Mouse (Mus musculus) embryonic fibroblast, embryonic 13.5 days (primary cell): Measurements from ENCODE around the gene Cyfip1. TPM values are rescaled to one million over a fixed set of nuclear protein-coding genes. Genes with fewer than 3 reads are reported as not detected.

Experiments used
- H3K27ac ChIP-seq: 2 replicates; pipeline ENCODE4 v1.5.1; 2012; ENCODE audit warnings: low read length, control low read depth, inconsistent platforms; ENCODE audit not compliant: insufficient read depth
- H3K4me1 ChIP-seq: 2 replicates; pipeline ENCODE4 v1.6.1; 2011; ENCODE audit warnings: low read length; ENCODE audit not compliant: control insufficient read depth, insufficient read depth
- H3K4me3 ChIP-seq: 2 replicates; pipeline ENCODE4 v1.5.1; 2011; ENCODE audit warnings: mild to moderate bottlenecking, control low read depth, low read length; ENCODE audit not compliant: insufficient read depth
- CTCF ChIP-seq: IDR thresholded peaks from 2 replicates; pipeline ENCODE4 v1.5.1; 2011; ENCODE audit warnings: mild to moderate bottlenecking, control low read depth, low read length, moderate library complexity, borderline replicate concordance; ENCODE audit not compliant: insufficient read depth
- POLR2A ChIP-seq: IDR thresholded peaks from 2 replicates; pipeline ENCODE4 v1.6.1; 2011; ENCODE audit warnings: low read depth, mild to moderate bottlenecking, control low read depth, low read length, moderate library complexity
- polyA plus RNA-seq: library from polyadenylated mRNA; stranded (reverse); fragments of >200 nt; gene quantifications from 2 replicates; pipeline ENCODE4 v1.2.4, GENCODE M21; 2011; ENCODE audit warnings: low read depth; ENCODE audit not compliant: missing spikeins, insufficient read length

The Cyfip1 gene
- polyA plus RNA-seq, 1 experiment = 120 TPM

- H3K4me3 ChIP-seq = no peak overlapping the region
- H3K27ac ChIP-seq = peak overlapping the region; percentile 23; the same call in 1 of the 2 replicates
- H3K4me1 ChIP-seq = peaks cover 29% of the 10 kb centered on the region
- no peak for TF ChIP-seq CTCF
These were observed 17.9 kb downstream of the Cyfip1 start for GRCm38 (mm10) chr7:55859518-55859872.

GRCm38 (mm10) chr7:55859956-55860355, 18.4 kb downstream of the Cyfip1 start:
- Histone ChIP-seq H3K4me3 (no peak overlapping the region), H3K27ac (peak overlapping the region; percentile 23; the same call in 1 of the 2 replicates), H3K4me1 (peaks cover 29% of the 10 kb centered on the region)
- TF ChIP-seq POLR2A (no peak), CTCF (no peak)

- H3K27ac ChIP-seq = peak overlapping the region; percentile 91
- peaks cover 25% of the 10 kb centered on the region for H3K4me1 ChIP-seq
- no peak overlapping the region for H3K4me3 ChIP-seq
- TF ChIP-seq POLR2A (no peak), CTCF (no peak)
These were observed 19.6 kb downstream of the Cyfip1 start for GRCm38 (mm10) chr7:55861175-55861574.

DNA sequence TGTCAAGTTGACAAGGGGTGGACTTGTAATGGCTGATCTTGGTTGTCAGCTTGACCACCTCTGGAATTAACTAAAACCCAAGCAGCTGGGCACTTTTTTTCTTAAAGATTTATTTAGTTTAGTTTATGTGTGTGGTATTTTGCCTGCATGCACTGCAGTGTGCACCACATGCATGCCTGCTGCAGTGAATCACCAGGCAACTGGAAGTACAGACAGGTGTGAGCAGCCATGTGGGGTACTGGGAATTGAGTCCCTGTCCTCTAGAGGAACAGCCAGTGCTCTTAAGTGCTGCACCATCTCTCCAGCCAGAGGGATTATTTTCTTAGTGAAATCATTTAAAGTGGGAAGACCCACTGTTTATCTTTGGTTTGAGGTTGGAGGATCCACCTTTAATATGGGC, 23.5 kb downstream of the Cyfip1 start:
- TF ChIP-seq POLR2A = no peak
- TF ChIP-seq CTCF = no peak
- no peak overlapping the region for H3K27ac ChIP-seq
- H3K4me3 ChIP-seq = no peak overlapping the region
- peaks cover 22% of the 10 kb centered on the region for H3K4me1 ChIP-seq

DNA sequence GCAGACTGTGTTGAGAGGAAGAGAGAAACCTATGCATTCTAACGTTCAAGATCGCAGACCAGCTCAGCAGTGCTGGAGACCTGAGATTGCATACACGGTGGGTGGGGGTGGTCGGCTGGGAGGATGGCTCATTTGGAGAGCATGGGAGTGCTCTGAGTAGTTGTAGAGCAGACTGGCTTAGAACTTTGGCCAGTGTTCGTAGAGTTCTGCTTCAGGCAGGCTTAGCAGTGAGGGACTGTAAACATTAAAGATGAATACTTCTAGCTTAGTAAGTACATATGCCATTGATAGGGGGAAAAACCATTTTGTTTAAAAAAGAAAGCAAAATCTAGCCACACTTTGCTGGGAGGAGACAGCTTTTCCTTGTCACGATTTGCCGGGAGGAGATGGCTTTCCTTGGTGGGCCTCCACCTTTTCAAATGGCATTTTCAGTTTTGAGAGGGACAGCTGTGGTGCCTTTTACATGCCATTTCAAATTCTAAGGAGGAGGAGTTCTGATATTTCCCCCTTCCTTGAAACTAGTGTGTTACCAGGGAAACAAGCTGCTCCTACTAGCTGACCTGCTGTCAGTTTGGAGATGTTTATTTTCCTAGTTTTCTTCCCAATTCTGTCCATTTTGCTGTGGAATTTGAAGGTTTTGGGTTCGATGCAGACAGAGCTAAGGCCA, 24.3 kb downstream of the Cyfip1 start:
- Histone ChIP-seq H3K4me1 (peaks cover 16% of the 10 kb centered on the region; the same call in 1 of the 2 replicates), H3K27ac (no peak overlapping the region), H3K4me3 (no peak overlapping the region)
- TF ChIP-seq CTCF (no peak), POLR2A (no peak)

- Histone ChIP-seq H3K4me3 (no peak overlapping the region), H3K4me1 (peaks cover 5% of the 10 kb centered on the region; the same call in 1 of the 2 replicates), H3K27ac (no peak overlapping the region)
- TF ChIP-seq CTCF (no peak), POLR2A (no peak)
These were observed 26.7 kb downstream of the Cyfip1 start for GRCm38 (mm10) chr7:55868247-55868646.

- TF ChIP-seq POLR2A (no peak), CTCF (no peak)
- Histone ChIP-seq H3K4me3 (no peak overlapping the region), H3K27ac (no peak overlapping the region), H3K4me1 (peaks cover 3% of the 10 kb centered on the region; the same call in 1 of the 2 replicates)
These were observed 27.7 kb downstream of the Cyfip1 start for GRCm38 (mm10) chr7:55869220-55869619.

DNA sequence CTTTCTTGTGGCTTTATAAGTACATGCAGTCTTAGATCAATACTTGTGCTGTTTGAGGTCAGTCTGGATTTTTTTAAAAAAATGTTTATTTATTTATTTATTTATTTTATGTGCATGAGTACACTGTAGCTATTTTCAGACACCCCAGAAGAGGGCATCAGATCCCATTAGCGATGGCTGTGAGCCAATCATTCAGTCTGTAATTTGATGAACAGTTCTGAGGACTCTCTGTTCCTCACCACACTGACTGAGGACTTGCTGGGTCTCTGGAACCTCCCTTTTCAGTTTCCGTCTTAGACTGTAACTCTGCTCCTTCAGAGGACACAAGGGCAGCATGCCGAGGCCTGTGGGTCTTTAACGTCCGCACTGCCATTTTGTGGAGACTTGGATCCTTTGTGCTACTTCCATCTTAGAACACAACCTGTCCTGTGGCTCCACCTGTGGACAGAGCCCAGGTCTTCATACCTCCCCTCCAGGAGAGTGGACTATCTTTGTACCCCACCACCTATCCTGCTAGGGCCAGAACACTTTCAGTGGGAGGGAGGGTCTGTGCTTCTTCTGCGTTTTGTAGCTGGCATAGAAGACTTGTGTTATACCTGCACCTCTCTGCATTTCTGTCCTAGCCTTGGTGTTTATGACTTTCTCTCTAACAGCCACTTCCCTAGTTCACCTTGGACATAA, 28.9 kb downstream of the Cyfip1 start:
- Histone ChIP-seq H3K27ac (no peak overlapping the region), H3K4me3 (no peak overlapping the region), H3K4me1 (0 out of 2 replicates have a peak, but pooled peaks cover 3% of the 10 kb centered on the region)
- TF ChIP-seq POLR2A (no peak), CTCF (no peak)

- Histone ChIP-seq H3K4me1 (0 out of 2 replicates have a peak, but pooled peaks cover 3% of the 10 kb centered on the region), H3K27ac (no peak overlapping the region), H3K4me3 (no peak overlapping the region)
- TF ChIP-seq POLR2A (no peak), CTCF (no peak)
These were observed 29.9 kb downstream of the Cyfip1 start for GRCm38 (mm10) chr7:55871476-55871875.

DNA sequence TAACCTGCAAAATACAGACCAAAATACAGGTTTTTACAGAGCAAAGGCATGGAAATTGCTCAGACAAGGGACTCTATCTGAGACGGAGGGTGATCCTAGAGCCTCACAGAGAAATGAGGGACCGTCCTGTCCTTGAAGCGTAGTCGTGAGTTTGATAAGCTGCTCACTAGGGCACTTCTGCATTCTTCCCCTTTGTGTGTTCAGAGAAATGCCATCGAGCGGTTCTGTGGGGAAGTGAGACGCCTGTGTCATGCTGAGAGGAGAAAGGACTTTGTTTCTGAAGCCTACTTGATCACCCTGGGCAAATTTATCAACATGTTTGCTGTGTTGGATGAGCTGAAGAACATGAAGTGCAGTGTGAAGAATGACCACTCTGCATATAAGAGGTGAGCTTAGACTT, 33.2 kb downstream of the Cyfip1 start:
- H3K4me1 ChIP-seq = no peaks in the 10 kb centered on the region
- no peak for TF ChIP-seq CTCF
- TF ChIP-seq POLR2A = no peak
- H3K4me3 ChIP-seq = no peak overlapping the region
- no peak overlapping the region for H3K27ac ChIP-seq
